Mouse (Mus musculus) stomach, postnatal 0 days (tissue): Measurements from ENCODE around the gene Thegl. TPM values are rescaled to one million over a fixed set of nuclear protein-coding genes. Genes with fewer than 3 reads are reported as not detected.
A peak's percentile ranks its signal among the peaks of the same experiment; 100 is the strongest.
"Not testable (repeated sequence)": the region's sequence is repeated elsewhere in the genome, so short reads cannot be mapped to it uniquely, and the experiment has no call there.

Experiments
- ATAC-seq: fragments of 200-750 bp; cut with Nextera tagmentation; 2 replicates; pipeline ENCODE4 v1.8.0; 2017; ENCODE audit not compliant: low FRiP score, low TSS enrichment
- DNase-seq: peaks from one replicate; pipeline ENCODE4 v3.0.0-alpha.2; 2016; ENCODE audit warnings: low spot score
- H3K27ac ChIP-seq: fragments of 300-500 bp; sonication (generic); replicated peaks from 2 replicates; pipeline ENCODE4 v1.5.1; 2014; ENCODE audit warnings: mild to moderate bottlenecking, control low read depth
- H3K27me3 ChIP-seq: fragments of 300-500 bp; sonication (generic); 2 replicates; pipeline ENCODE4 v1.6.1; 2014; ENCODE audit warnings: low read length; ENCODE audit not compliant: control insufficient read depth, insufficient read depth
- H3K36me3 ChIP-seq: fragments of 300-500 bp; sonication (generic); 2 replicates; pipeline ENCODE4 v1.6.1; 2014; ENCODE audit warnings: low read length, mixed read lengths; ENCODE audit not compliant: control insufficient read depth, insufficient read depth
- H3K4me1 ChIP-seq: fragments of 300-500 bp; sonication (generic); replicated peaks from 2 replicates; pipeline ENCODE4 v1.6.1; 2014; ENCODE audit warnings: antibody characterized with exemption; ENCODE audit not compliant: control insufficient read depth, insufficient read depth
- H3K4me2 ChIP-seq: fragments of 300-500 bp; sonication (generic); replicated peaks from 2 replicates; pipeline ENCODE4 v1.6.1; 2014; ENCODE audit warnings: low read depth, mild to moderate bottlenecking, control low read depth, moderate library complexity
- H3K4me3 ChIP-seq: fragments of 300-500 bp; sonication (generic); 2 replicates; pipeline ENCODE4 v1.5.1; 2014; ENCODE audit warnings: low read depth, low read length, control low read depth
- H3K9ac ChIP-seq: fragments of 300-500 bp; sonication (generic); 2 replicates; pipeline ENCODE4 v1.6.1; 2014; ENCODE audit warnings: mild to moderate bottlenecking, low read length, control low read depth, mixed read lengths
- H3K9me3 ChIP-seq: fragments of 300-500 bp; sonication (generic); 2 replicates; pipeline ENCODE4 v1.6.1; 2016; ENCODE audit warnings: low read length; ENCODE audit not compliant: control insufficient read depth
- CTCF ChIP-seq: IDR thresholded peaks from 2 replicates; pipeline ENCODE4 v1.5.1; 2016; ENCODE audit warnings: antibody characterized with exemption, low read depth, mild to moderate bottlenecking, moderate library complexity
- EP300 ChIP-seq: optimal IDR thresholded peaks from 2 replicates; pipeline ENCODE3; 2016; ENCODE audit warnings: antibody characterized with exemption
- WGBS: fragments of 180-500 bp; shearing (Covaris S2); extraction: QIAGEN DNeasy Blood & Tissue Kit; methylation state at CpG from one replicate; pipeline ENCODE4 v1.1.7; 2014; 5-methylcytosine and 5-hydroxymethylcytosine counted together
- polyA plus RNA-seq: library from polyadenylated mRNA; unstranded; fragments of >200 nt; fragmentation: Nextera tagmentation; extraction: Ambion mirVana; gene quantifications from 2 replicates; pipeline ENCODE4 v1.2.1, GENCODE M21; 2015

Gene Thegl
- polyA plus RNA-seq, 1 experiment from 2014 or later: 0.08 TPM

DNA sequence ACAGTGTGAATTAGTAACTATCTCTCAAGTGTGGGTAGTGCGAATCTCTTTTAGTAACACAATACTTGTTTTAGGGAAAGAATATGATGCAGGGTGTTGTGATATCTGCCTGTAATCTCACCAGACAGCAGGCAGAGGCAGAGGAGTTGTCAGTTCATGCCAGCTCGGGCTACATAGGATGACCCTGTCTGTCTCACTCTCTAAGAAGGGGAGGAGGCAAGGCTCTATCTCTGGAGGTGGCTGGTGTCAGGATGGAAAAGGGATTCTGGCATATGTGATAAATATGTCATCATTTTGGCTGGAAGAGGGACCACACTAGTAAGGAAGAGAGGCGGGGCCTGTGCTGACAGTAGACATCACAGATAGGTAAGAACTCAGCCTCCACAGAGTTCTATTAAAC lies 76.1 kb downstream of the Thegl start:
- Histone ChIP-seq H3K27me3 (no peaks in the 10 kb centered on the region), H3K4me3 (no peak overlapping the region), H3K9me3 (no peaks in the 10 kb centered on the region), H3K27ac (no peak overlapping the region), H3K4me2 (no peak overlapping the region), H3K4me1 (no peaks in the 10 kb centered on the region), H3K36me3 (no peaks in the 10 kb centered on the region), H3K9ac (no peak overlapping the region)
- no peak for ATAC-seq
- no peak for DNase-seq
- 80% methylated on average over 3 of the region's 3 CpGs for WGBS
- TF ChIP-seq CTCF: no peak
- no peak for TF ChIP-seq EP300

DNA sequence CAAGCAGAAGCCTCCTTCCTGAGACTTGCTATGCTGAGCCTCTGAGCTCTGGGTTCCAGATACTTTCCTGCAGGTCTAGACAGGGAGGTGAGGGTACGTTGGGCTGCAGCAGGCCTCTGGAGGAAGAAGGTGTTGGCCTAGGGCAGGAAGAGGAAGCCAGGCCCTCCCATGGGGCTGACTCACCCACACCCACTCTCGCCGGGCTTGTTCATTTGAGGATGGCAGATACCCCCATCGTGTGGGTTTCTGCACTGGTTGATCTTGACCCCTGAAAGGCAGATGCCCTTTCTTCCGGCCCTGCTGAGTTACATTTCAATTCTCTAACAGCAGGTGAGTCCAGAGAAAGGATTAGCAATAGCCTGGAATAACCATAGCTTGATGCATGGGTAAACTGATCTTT lies 76.7 kb downstream of the Thegl start:
- H3K4me2 ChIP-seq: no peak overlapping the region
- DNase-seq (no peak), ATAC-seq (no peak)
- WGBS: 61% methylated on average over 5 of the region's 5 CpGs
- H3K9me3 ChIP-seq: no peaks in the 10 kb centered on the region
- no peak overlapping the region for H3K4me3 ChIP-seq
- H3K9ac ChIP-seq: no peak overlapping the region
- no peaks in the 10 kb centered on the region for H3K36me3 ChIP-seq
- no peak overlapping the region for H3K27ac ChIP-seq
- H3K27me3 ChIP-seq: no peaks in the 10 kb centered on the region
- TF ChIP-seq CTCF (no peak), EP300 (no peak)
- H3K4me1 ChIP-seq: no peaks in the 10 kb centered on the region

DNA sequence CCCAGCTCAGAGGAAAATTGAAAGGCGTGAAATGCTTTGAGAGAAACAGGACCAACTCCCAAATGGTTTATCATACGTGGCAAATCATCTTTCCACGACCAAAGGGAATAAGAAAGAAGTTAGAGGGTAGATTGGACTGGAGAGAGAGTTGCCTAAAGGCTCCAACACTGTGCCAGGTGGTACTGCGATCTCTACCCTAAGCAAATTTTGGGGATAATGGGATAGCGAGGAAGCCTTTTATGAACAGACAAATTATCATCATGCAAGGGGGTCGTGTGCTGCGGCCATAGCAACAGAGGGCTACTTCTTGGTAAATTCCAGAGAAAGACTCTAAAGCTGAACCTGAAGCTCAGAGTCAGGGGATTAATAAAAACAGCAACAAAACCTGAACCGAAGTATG lies 78.1 kb downstream of the Thegl start:
- WGBS: 45% methylated on average over 8 of the region's 8 CpGs
- no peaks in the 10 kb centered on the region for H3K27me3 ChIP-seq
- H3K9ac ChIP-seq: no peak overlapping the region
- peak overlapping the region; percentile 61 for H3K4me3 ChIP-seq
- DNase-seq: no peak
- 0 out of 2 replicates have a peak, but pooled peaks have one; percentile 16 for ATAC-seq
- H3K36me3 ChIP-seq: no peaks in the 10 kb centered on the region
- H3K4me1 ChIP-seq: no peaks in the 10 kb centered on the region
- peak overlapping the region; percentile 98 for H3K4me2 ChIP-seq
- TF ChIP-seq EP300 (no peak), CTCF (no peak)
- no peaks in the 10 kb centered on the region for H3K9me3 ChIP-seq
- H3K27ac ChIP-seq: no peak overlapping the region

DNA sequence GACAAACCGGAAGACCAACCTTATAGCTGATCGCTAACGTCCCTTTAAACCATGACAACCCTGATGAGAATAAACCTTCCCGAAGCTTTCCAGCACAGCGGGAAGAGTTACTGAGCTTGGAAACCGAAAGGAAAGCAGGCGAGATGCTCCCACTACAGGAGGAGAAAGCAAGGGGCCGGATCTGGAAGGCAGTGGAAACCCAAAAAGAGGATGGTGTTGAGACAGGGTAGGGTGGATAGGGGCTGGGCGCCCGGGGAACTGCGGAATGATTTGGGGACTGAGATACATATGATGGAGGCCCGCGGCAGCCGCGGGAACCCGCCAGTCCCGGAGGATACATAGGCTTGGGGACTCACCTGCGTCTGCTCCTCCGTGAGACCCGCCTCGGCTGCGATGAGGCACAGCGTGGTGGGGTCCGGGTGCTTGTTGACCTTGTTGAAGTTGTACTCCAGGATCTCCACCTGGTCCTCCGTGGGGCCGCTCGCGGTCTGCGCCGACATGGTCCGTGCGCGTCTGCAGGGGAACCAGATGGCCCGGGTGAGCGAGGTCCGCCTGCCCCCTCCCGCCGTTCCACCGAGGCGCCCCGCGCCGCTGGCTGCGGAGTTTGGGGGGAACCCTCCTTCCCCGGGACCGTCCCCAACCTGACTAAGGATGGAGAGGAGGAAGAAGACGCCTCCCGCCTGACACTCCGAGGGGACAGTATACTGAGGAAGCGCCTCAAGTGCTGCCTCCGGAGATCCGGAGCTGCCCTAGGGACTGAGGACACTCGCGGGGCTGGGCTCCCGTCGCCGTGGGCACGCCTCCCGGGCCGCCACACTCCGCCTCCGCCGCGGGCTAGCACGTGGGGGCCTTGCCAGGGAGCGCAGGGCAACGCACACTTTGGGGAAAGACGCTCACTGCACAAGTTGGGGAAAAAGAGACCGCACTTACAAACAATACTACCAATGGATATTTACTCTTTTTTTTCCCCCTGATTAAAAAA lies 79.0 kb downstream of the Thegl start:
- Histone ChIP-seq H3K27me3 (no peaks in the 10 kb centered on the region), H3K4me2 (peak overlapping the region; percentile 98), H3K27ac (no peak overlapping the region; the same call in 1 of the 2 replicates), H3K4me3 (peak overlapping the region; percentile 61), H3K9me3 (no peaks in the 10 kb centered on the region), H3K36me3 (no peaks in the 10 kb centered on the region), H3K9ac (peak overlapping the region; percentile 64), H3K4me1 (no peaks in the 10 kb centered on the region)
- no peak for TF ChIP-seq EP300
- no peak for TF ChIP-seq CTCF
- peak; percentile 82 for ATAC-seq
- WGBS: 1% methylated on average over 61 of the region's 69 CpGs
- peak; percentile 72 for DNase-seq

DNA sequence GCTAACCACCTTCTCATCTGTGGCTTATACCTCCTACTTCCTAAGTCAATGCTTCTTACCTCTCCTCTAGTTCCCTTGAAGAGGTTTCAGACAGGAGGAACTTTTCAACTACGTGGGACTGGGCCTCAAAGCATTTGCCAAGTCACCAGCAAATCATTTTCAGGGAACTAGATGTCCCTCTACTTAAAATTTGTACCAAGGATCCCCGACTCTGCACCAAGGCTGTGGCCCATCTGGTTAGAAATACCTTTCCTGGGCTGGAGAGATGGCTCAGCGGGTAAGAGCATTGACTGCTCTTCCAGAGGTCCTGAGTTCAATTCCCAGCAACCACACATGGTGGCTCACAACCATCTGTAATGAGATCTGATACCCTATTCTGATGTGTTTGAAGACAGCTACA lies 80.4 kb downstream of the Thegl start:
- not testable (repeated sequence) for ATAC-seq, H3K9ac ChIP-seq, H3K4me2 ChIP-seq, H3K4me1 ChIP-seq, H3K27me3 ChIP-seq, H3K9me3 ChIP-seq, H3K4me3 ChIP-seq, DNase-seq, H3K27ac ChIP-seq, H3K36me3 ChIP-seq
- WGBS: 94% methylated on average over 3 of the region's 3 CpGs

DNA sequence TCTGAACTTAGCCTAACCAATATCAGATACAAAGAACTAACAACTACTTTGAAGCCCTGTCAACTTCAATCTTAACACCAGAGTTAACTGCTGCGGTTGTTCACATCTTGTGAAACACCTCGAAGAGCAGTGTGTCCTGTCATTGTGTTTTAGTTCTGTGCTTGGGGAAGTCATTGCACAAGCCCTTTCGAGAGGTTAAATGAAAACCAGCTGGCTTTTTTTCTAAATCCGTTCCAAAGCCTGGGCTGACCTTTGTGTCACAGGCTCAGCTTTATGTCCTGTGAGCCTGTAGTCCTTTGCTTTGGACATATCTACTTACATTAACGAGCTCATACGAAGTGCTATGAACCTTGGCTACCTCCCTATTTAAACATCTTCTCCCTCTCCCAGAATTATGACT lies 81.9 kb downstream of the Thegl start:
- H3K27me3 ChIP-seq: no peaks in the 10 kb centered on the region
- H3K9me3 ChIP-seq: no peaks in the 10 kb centered on the region
- WGBS: 42% methylated on average over 6 of the region's 6 CpGs
- H3K9ac ChIP-seq: no peak overlapping the region
- no peak overlapping the region for H3K27ac ChIP-seq
- H3K4me1 ChIP-seq: no peaks in the 10 kb centered on the region
- TF ChIP-seq CTCF (no peak), EP300 (no peak)
- H3K4me2 ChIP-seq: no peak overlapping the region
- ATAC-seq (no peak), DNase-seq (no peak)
- H3K4me3 ChIP-seq: no peak overlapping the region
- no peaks in the 10 kb centered on the region for H3K36me3 ChIP-seq
